ENCODE assay signal across 8 mouse cellular contexts in genomic region chr7:130073890-130074819, GRCm38 (mm10).
DNase-seq lines count a peak whose midpoint lies in the region; ATAC-seq lines count a peak whose summit lies in the region.

No protein-coding gene starts in this region.

- no peak overlapping the region; the same call in 1 of the 2 replicates for H3K9ac ChIP-seq in heart, embryonic 12.5 days
- peak overlapping the region; percentile 9; the same call in 1 of the 2 replicates for H3K9ac ChIP-seq in liver, embryonic 16.5 days (ENCODE audit: low read depth, low read length)
- no peak overlapping the region for H3K9ac ChIP-seq in neural tube, embryonic 14.5 days (replicated peaks; ENCODE audit: low read depth, low read length)

- ATAC-seq in heart, embryonic 12.5 days (ENCODE audit: insufficient number of reproducible peaks, low FRiP score) = no peak
- no peak for ATAC-seq in liver, embryonic 16.5 days (ENCODE audit: low read depth)
- ATAC-seq in neural tube, embryonic 14.5 days (ENCODE audit: low read depth) = no peak

- no peaks in the 10 kb centered on the region for H3K9me3 ChIP-seq in heart, embryonic 12.5 days (replicated peaks)
- no peaks in the 10 kb centered on the region for H3K9me3 ChIP-seq in liver, embryonic 16.5 days (replicated peaks; ENCODE audit: control insufficient read depth, low read length)
- no peaks in the 10 kb centered on the region for H3K9me3 ChIP-seq in neural tube, embryonic 14.5 days (ENCODE audit: control insufficient read depth, low read length)

- DNase-seq in cerebellum, postnatal 14 days = peak; percentile 4 to 13
- DNase-seq in cerebellum, adult 11 months = no peak
- peak; percentile 73 for DNase-seq in embryo, embryonic 10 days (ENCODE audit: low spot score)
- DNase-seq in kidney, postnatal 10 days = peak; percentile 66
- DNase-seq in thymus, postnatal 0 days (ENCODE audit: low spot score) = no peak

- H3K4me2 ChIP-seq in heart, embryonic 12.5 days = peak overlapping the region; percentile 63
- H3K4me2 ChIP-seq in liver, embryonic 16.5 days (ENCODE audit: low read depth, low read length) = peak overlapping the region; percentile 47
- H3K4me2 ChIP-seq in neural tube, embryonic 14.5 days (ENCODE audit: low read depth, low read length) = peak overlapping the region; percentile 43

- peak overlapping the region; percentile 40; the same call in 1 of the 2 replicates for H3K27ac ChIP-seq in heart, embryonic 12.5 days (ENCODE audit: poor library complexity, severe bottlenecking)
- H3K27ac ChIP-seq in liver, embryonic 16.5 days (ENCODE audit: low read length) = no peak overlapping the region
- H3K27ac ChIP-seq in neural tube, embryonic 14.5 days (ENCODE audit: low read depth, low read length) = no peak overlapping the region

- H3K36me3 ChIP-seq in heart, embryonic 12.5 days = no peaks in the 10 kb centered on the region
- H3K36me3 ChIP-seq in liver, embryonic 16.5 days (ENCODE audit: control insufficient read depth, insufficient read depth) = no peaks in the 10 kb centered on the region
- H3K36me3 ChIP-seq in neural tube, embryonic 14.5 days (ENCODE audit: control insufficient read depth, insufficient read depth, low read length) = no peaks in the 10 kb centered on the region

- peaks cover 8% of the 10 kb centered on the region; the same call in 1 of the 2 replicates for H3K4me1 ChIP-seq in heart, embryonic 12.5 days (replicated peaks)
- H3K4me1 ChIP-seq in liver, embryonic 16.5 days (ENCODE audit: control insufficient read depth, low read depth, low read length) = no peaks in the 10 kb centered on the region; the same call in none of the 2 replicates
- H3K4me1 ChIP-seq in neural tube, embryonic 14.5 days (ENCODE audit: control insufficient read depth, insufficient read depth, low read length) = peaks cover 7% of the 10 kb centered on the region; the same call in 1 of the 2 replicates

- no peaks in the 10 kb centered on the region for H3K27me3 ChIP-seq in heart, embryonic 12.5 days (replicated peaks)
- no peaks in the 10 kb centered on the region for H3K27me3 ChIP-seq in liver, embryonic 16.5 days (ENCODE audit: control insufficient read depth, insufficient read depth, low read depth, low read length)
- no peaks in the 10 kb centered on the region for H3K27me3 ChIP-seq in neural tube, embryonic 14.5 days (ENCODE audit: control insufficient read depth, insufficient read depth, low read length)

- H3K4me3 ChIP-seq in heart, embryonic 12.5 days = peak overlapping the region; percentile 28
- H3K4me3 ChIP-seq in liver, embryonic 16.5 days (ENCODE audit: low read depth, low read length) = peak overlapping the region; percentile 32
- peak overlapping the region; percentile 21; the same call in 1 of the 2 replicates for H3K4me3 ChIP-seq in neural tube, embryonic 14.5 days (ENCODE audit: low read depth, low read length)

- WGBS in heart, embryonic 12.5 days = 23% methylated on average over 27 of the region's 27 CpGs
- whole genome bisulfite sequencing in liver, embryonic 16.5 days (ENCODE audit: insufficient replicate concordance) = 28% methylated on average over 27 of the region's 27 CpGs
- WGBS in neural tube, embryonic 14.5 days = 24% methylated on average over 27 of the region's 27 CpGs

Comparison
In these comparisons a context has a peak if more than half of its experiments do, and no peak if none do; other contexts are left out.
1. DNase-seq: peak in cerebellum, postnatal 14 days (2 of 2), embryo, embryonic 10 days (single experiment) and kidney, postnatal 10 days (single experiment); none in cerebellum, adult 11 months (single experiment) and thymus, postnatal 0 days (single experiment).
2. Peak in every context shown above with its lines, with median percentiles within 50 percentile points of each other: H3K4me2 ChIP-seq and H3K4me3 ChIP-seq.